Mouse (Mus musculus) stomach, postnatal 0 days (tissue): ENCODE results near the gene Gtf2h2. TPM values are rescaled to one million over a fixed set of nuclear protein-coding genes. Genes with fewer than 3 reads are reported as not detected.
"Not testable (repeated sequence)": the region's sequence is repeated elsewhere in the genome, so short reads cannot be mapped to it uniquely, and the experiment has no call there.

Experiments
- ATAC-seq: fragments of 200-750 bp; cut with Nextera tagmentation; 2 replicates; pipeline ENCODE4 v1.8.0; 2017; ENCODE audit not compliant: low FRiP score, low TSS enrichment
- DNase-seq: peaks from one replicate; pipeline ENCODE4 v3.0.0-alpha.2; 2016; ENCODE audit warnings: low spot score
- H3K27ac ChIP-seq: fragments of 300-500 bp; sonication (generic); replicated peaks from 2 replicates; pipeline ENCODE4 v1.5.1; 2014; ENCODE audit warnings: mild to moderate bottlenecking, control low read depth
- H3K27me3 ChIP-seq: fragments of 300-500 bp; sonication (generic); 2 replicates; pipeline ENCODE4 v1.6.1; 2014; ENCODE audit warnings: low read length; ENCODE audit not compliant: control insufficient read depth, insufficient read depth
- H3K36me3 ChIP-seq: fragments of 300-500 bp; sonication (generic); 2 replicates; pipeline ENCODE4 v1.6.1; 2014; ENCODE audit warnings: low read length, mixed read lengths; ENCODE audit not compliant: control insufficient read depth, insufficient read depth
- H3K4me1 ChIP-seq: fragments of 300-500 bp; sonication (generic); replicated peaks from 2 replicates; pipeline ENCODE4 v1.6.1; 2014; ENCODE audit warnings: antibody characterized with exemption; ENCODE audit not compliant: control insufficient read depth, insufficient read depth
- H3K4me2 ChIP-seq: fragments of 300-500 bp; sonication (generic); replicated peaks from 2 replicates; pipeline ENCODE4 v1.6.1; 2014; ENCODE audit warnings: low read depth, mild to moderate bottlenecking, control low read depth, moderate library complexity
- H3K4me3 ChIP-seq: fragments of 300-500 bp; sonication (generic); 2 replicates; pipeline ENCODE4 v1.5.1; 2014; ENCODE audit warnings: low read depth, low read length, control low read depth
- H3K9ac ChIP-seq: fragments of 300-500 bp; sonication (generic); 2 replicates; pipeline ENCODE4 v1.6.1; 2014; ENCODE audit warnings: mild to moderate bottlenecking, low read length, control low read depth, mixed read lengths
- H3K9me3 ChIP-seq: fragments of 300-500 bp; sonication (generic); 2 replicates; pipeline ENCODE4 v1.6.1; 2016; ENCODE audit warnings: low read length; ENCODE audit not compliant: control insufficient read depth
- CTCF ChIP-seq: IDR thresholded peaks from 2 replicates; pipeline ENCODE4 v1.5.1; 2016; ENCODE audit warnings: antibody characterized with exemption, low read depth, mild to moderate bottlenecking, moderate library complexity
- EP300 ChIP-seq: optimal IDR thresholded peaks from 2 replicates; pipeline ENCODE3; 2016; ENCODE audit warnings: antibody characterized with exemption
- WGBS: fragments of 180-500 bp; shearing (Covaris S2); extraction: QIAGEN DNeasy Blood & Tissue Kit; methylation state at CpG from one replicate; pipeline ENCODE4 v1.1.7; 2014; 5-methylcytosine and 5-hydroxymethylcytosine counted together
- polyA plus RNA-seq: library from polyadenylated mRNA; unstranded; fragments of >200 nt; fragmentation: Nextera tagmentation; extraction: Ambion mirVana; gene quantifications from 2 replicates; pipeline ENCODE4 v1.2.1, GENCODE M21; 2015

The Gtf2h2 gene
- polyA plus RNA-seq, 1 experiment from 2014 or later: 25.7 TPM

- H3K9me3 ChIP-seq, H3K36me3 ChIP-seq, H3K4me2 ChIP-seq, H3K4me1 ChIP-seq, H3K27me3 ChIP-seq, H3K9ac ChIP-seq, H3K4me3 ChIP-seq, H3K27ac ChIP-seq, ATAC-seq: not testable (repeated sequence)
- TF ChIP-seq CTCF: peak; percentile 55
- WGBS: 64% methylated on average over 8 of the region's 8 CpGs
- peak; percentile 38 for DNase-seq
Observed at GRCm38 (mm10) chr13:100494370-100494769, 2.0 kb upstream of the Gtf2h2 start.

- no peak overlapping the region for H3K9ac ChIP-seq
- H3K27me3 ChIP-seq: no peaks in the 10 kb centered on the region
- no peak overlapping the region for H3K4me2 ChIP-seq
- WGBS: 59% methylated on average over 8 of the region's 8 CpGs
- H3K36me3 ChIP-seq: no peaks in the 10 kb centered on the region; the same call in 1 of the 2 replicates
- no peak overlapping the region for H3K4me3 ChIP-seq
- DNase-seq (peak; percentile 51), ATAC-seq (peak; percentile 78)
- H3K4me1 ChIP-seq: no peaks in the 10 kb centered on the region
- 0 out of 2 replicates have a peak overlapping the region, but pooled peaks have one; percentile 14 for H3K27ac ChIP-seq
- no peak for TF ChIP-seq CTCF
- TF ChIP-seq EP300: no peak
- H3K9me3 ChIP-seq: no peaks in the 10 kb centered on the region
Observed at GRCm38 (mm10) chr13:100493313-100493712, 934 bp upstream of the Gtf2h2 start.

DNA sequence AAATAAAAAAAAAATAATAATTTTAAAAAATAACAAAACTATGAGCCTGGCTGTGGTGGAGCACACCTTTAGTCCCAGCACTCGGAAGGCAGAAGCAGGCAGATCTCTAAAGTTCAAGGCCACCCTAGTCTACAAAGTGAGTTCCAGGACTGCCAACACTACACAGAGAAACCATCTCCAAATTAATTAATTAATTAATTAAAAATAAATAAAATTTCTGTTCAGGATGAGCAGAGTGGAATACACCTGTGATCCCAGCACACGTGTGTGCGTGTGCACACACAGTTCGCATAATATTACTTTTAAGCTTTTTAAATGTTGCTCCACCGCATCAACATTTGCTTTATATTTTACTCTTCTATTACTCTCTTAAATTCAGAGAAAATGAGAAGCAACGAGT lies 756 bp downstream of the Gtf2h2 start:
- Histone ChIP-seq H3K4me1 (no peaks in the 10 kb centered on the region), H3K4me3 (peak overlapping the region; percentile 85), H3K4me2 (peak overlapping the region; percentile 77), H3K36me3 (peaks cover 1% of the 10 kb centered on the region), H3K27me3 (no peaks in the 10 kb centered on the region), H3K27ac (peak overlapping the region; percentile 83; the same call in 1 of the 2 replicates), H3K9me3 (no peaks in the 10 kb centered on the region), H3K9ac (peak overlapping the region; percentile 87)
- no peak for DNase-seq
- WGBS: 15% methylated on average over 6 of the region's 6 CpGs
- no peak for ATAC-seq
- TF ChIP-seq CTCF (no peak), EP300 (no peak)

DNA sequence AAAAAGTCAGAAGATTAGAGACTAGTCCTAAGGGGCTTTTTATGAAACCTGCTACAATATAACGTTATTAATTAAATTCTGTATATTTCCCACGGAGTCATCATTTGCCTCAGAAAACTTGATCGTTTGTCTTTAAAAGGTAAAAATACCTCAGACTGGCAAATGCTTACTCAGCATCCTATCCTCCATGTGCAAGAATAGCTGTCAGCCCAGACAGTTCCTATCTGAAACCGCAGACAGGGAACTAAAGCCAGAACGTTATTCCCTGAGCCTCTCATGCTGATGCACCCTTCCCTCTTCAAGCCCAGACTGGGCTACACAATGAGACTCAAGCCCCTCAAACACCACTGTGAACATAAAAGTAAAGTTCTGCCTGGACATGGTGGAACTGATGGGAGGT lies 2.0 kb downstream of the Gtf2h2 start:
- H3K4me3 ChIP-seq: no peak overlapping the region
- H3K36me3 ChIP-seq: peaks cover 3% of the 10 kb centered on the region
- DNase-seq: no peak
- ATAC-seq: no peak
- H3K9ac ChIP-seq: no peak overlapping the region
- H3K9me3 ChIP-seq: no peaks in the 10 kb centered on the region
- no peak for TF ChIP-seq CTCF
- no peak for TF ChIP-seq EP300
- no peak overlapping the region for H3K27ac ChIP-seq
- H3K27me3 ChIP-seq: no peaks in the 10 kb centered on the region
- 80% methylated on average over 5 of the region's 5 CpGs for WGBS
- no peaks in the 10 kb centered on the region for H3K4me1 ChIP-seq
- no peak overlapping the region for H3K4me2 ChIP-seq

GRCm38 (mm10) chr13:100483610-100484009 lies 8.8 kb downstream of the Gtf2h2 start:
- Histone ChIP-seq H3K4me2 (no peak overlapping the region), H3K27me3 (no peaks in the 10 kb centered on the region), H3K9ac (no peak overlapping the region), H3K9me3 (no peaks in the 10 kb centered on the region), H3K4me1 (no peaks in the 10 kb centered on the region), H3K4me3 (no peak overlapping the region), H3K27ac (no peak overlapping the region), H3K36me3 (peaks cover 6% of the 10 kb centered on the region)
- WGBS: 59% methylated on average over 7 of the region's 7 CpGs
- DNase-seq (no peak), ATAC-seq (no peak)
- no peak for TF ChIP-seq EP300
- no peak for TF ChIP-seq CTCF

GRCm38 (mm10) chr13:100463527-100464222 lies 28.7 kb downstream of the Gtf2h2 start:
- H3K9ac ChIP-seq: no peak overlapping the region
- H3K4me3 ChIP-seq: no peak overlapping the region
- no peaks in the 10 kb centered on the region for H3K36me3 ChIP-seq
- ATAC-seq: peak; percentile 53; the same call in 1 of the 2 replicates
- no peaks in the 10 kb centered on the region for H3K9me3 ChIP-seq
- TF ChIP-seq EP300 (no peak), CTCF (no peak)
- H3K4me1 ChIP-seq: no peaks in the 10 kb centered on the region
- no peak overlapping the region for H3K4me2 ChIP-seq
- no peak for DNase-seq
- no peaks in the 10 kb centered on the region for H3K27me3 ChIP-seq
- H3K27ac ChIP-seq: no peak overlapping the region
- 70% methylated on average over 2 of the region's 2 CpGs for whole genome bisulfite sequencing
